Mouse (Mus musculus): Measurements from ENCODE around the gene 5730455P16Rik. TPM values are rescaled to one million over a fixed set of nuclear protein-coding genes. Genes with fewer than 3 reads are reported as not detected.
"Not testable (repeated sequence)": the region's sequence is repeated elsewhere in the genome, so short reads cannot be mapped to it uniquely, and the experiment has no call there.

The 5730455P16Rik gene
- total RNA-seq, 2 experiments from 2014 or later, result 24.3 to 28.6 TPM

DNA sequence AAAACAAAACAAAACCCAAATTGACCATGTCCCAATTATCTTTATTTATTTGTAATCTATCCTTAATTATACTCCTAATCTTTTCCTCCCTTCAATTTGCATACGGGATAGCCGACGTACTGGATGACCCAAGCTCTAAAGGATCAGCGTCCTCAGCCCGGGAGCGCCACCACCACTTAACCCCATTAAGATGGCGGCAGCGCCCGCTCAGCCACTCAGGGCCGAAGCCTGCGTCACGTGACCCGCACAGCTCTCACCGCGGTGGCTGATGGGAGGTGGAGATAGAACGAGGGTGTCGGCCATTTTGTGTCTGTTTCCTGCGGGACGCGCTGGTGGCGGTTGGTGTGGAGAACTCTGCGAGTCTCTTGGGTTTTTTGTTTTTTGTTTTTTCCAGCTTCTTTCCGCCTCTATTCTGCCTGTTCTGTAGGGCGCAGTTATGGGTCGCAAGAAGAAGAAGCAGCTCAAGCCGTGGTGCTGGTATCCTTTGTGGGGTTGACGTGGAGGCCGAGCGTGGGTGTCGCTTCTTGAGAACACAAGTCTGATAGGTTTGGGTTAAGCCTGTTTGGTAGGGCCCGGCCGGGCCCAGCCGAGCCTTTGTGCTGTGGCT lies 5.3 kb upstream of the 5730455P16Rik start, which contains the start of gene Zfp207:
Zfp207 (plus strand) TSS at position 261 of the 607 bp plus-strand sequence.
- intact Hi-C loops (cut with DNase I; ENCODE audit: low total_unique reads), result no loop called here

DNA sequence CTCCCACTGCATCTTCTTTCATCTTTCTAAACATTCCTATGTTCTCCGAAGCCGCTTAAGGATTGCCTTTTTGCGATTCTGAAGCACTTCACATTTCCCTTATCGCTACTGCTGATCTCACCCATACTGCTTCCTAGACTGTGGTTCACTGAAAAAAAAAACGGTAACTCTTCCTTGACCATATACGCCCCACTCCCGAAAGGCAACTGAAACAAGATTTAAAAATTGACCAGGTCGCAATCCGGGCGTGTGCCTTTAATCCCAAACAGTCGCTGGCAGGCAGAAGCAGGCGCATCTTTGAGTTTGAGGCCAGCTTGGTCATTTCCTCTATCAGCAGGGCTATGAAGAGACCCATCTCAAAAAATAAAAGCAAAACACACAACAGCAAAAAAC lies 4.8 kb upstream of the 5730455P16Rik start:
- intact Hi-C loops (cut with DNase I; ENCODE audit: low total_unique reads), result no loop called here

More for the DNA sequence above, 5.3 kb upstream of the 5730455P16Rik start, which contains the start of gene Zfp207:
- peak; percentile 99 for DNase-seq

DNA sequence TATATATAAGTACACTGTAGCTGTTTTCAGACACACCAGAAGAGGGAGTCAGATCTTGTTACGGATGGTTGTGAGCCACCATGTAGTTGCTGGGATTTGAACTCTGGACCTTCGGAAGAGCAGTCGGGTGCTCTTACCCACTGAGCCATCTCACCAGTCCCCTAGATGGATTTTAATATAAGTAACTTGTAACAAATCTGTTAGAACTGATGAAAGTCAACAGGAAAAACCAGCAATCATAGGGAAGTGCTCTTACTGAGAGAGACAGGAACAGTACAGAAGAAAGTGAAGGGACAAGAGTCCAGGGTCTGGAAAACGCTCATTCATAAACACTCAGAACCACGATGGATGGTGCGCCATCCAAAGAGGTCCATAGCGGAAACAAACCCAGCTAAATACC lies 1.4 kb upstream of the 5730455P16Rik start:
- intact Hi-C loops (cut with DNase I; ENCODE audit: low total_unique reads); DNase-seq: not testable (repeated sequence)

More for the DNA sequence above, 4.8 kb upstream of the 5730455P16Rik start:
- no peak for DNase-seq

DNA sequence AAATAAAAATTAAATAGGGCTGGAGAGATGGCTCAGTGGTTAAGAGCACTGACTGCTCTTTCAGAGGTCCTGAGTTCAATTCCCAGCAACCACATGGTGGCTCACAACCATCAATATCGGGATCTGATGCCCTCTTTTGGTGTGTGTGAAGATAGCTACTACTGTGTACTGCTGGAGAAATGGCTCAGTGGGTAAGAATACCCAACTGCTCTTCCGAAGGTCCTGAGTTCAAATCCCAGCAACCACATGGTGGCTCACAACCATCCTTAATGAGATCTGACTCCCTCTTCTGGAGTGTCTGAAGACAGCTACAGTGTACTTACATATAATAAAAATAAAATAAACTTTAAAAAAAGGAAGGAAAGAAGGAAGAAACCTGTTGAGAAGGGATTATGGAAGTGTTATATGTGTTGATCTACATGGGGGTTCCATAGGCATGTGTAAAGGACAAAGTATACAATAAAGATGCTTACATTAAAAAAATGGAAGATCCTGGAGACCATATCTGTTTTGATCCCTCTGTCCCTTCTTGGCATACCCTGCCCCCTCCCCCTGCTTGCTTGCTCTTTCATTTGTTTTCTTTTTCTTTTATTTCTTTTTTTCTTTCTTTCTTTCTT lies 726 bp upstream of the 5730455P16Rik start:
- DNase-seq; intact Hi-C loops (cut with DNase I; ENCODE audit: low total_unique reads): not testable (repeated sequence)

DNA sequence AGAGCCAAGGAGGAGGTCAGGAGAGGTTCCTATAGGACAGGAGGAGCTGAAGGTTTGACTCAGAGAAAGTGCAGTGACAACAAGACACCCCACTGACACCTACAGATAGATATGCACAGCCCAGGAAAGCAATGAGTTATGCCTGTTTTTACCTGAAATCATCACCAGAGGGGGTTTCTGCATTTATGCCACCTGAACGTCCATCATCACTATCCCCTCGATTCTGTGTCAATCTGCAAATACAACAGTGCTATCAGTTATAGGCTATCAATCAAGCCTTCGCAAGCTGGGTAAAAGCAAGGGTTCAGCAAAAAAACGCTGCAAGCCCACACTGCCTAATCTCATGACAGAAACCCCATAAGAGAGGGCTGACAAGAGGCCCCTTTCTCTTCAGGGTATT lies 1.2 kb downstream of the 5730455P16Rik start:
- DNase-seq, result no peak
- intact Hi-C loops (cut with DNase I; ENCODE audit: low total_unique reads), result no loop called here

DNA sequence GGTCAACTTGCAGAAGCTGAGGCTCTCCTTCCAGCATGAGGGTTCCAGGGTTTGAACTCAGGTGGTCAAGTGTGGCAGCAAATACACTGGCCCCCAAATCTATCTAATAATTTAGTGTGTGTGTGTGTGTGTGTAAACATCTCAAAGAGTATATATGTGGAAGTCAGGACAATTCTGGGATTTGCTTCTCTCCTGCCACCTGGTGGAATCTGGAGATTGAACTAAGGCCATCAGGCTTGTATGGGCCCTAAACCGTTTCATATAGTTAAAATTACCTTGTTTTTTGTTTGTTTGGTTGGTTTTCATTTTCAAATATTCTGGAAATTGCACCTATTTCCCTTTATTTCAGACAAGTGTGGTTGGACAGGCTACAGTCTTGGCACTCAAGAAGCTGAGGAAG lies 8.9 kb downstream of the 5730455P16Rik start:
- no peak for DNase-seq
- intact Hi-C loops (cut with DNase I; ENCODE audit: low total_unique reads), result no loop called here

DNA sequence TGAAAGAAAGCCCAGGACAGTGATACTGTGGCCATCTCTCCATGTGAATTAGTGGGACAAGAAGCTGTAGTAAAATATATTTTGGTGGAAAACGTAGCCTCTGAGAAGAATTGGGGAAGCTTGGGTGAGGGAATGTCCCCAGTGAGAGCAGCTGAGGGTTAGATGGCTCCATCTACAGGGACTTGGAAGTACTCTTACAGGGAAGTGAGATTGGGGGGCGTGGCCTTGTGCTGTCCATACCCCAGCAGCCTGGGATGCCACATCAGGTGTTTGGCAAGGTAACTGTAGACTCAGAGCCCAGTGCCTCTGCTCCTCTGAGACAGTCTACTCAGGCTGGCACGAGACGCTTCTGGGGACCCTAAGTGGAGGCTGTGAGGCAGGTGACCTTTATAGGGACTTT lies 23.0 kb downstream of the 5730455P16Rik start:
- DNase-seq, result peak; percentile 26
- intact Hi-C loops (cut with DNase I; ENCODE audit: low total_unique reads), result loop anchor here (5.0 kb wide), 1 partner anchor 68 kb away; no protein-coding TSS in a partner anchor

DNA sequence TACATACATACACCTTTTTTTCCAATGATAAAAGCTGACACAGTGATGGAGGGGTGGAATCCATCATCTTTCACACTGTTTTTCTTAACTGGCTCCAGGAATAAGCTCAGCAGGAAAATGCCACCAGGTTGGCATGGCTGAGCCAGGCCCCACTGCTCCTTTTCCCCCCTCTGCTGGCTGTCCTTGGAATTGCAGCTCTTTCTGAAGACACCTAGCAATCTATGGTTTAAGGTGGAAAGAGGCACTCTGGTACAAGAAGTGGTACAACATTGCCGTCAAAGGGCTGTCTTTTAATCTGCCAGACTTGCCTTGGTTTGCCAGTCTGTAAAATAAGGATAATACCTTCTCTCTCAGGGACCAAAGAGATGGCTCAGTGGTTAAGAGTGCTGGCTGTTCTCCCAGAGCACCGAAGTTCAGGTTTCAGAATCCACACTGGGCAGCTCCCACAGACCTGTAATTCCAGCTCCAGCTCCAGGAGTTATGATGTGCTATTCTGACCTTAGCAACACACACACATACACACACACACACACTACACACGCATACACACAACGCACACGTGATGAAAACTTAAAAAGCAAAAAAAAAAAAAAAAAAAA lies 25.9 kb downstream of the 5730455P16Rik start:
- DNase-seq, result peak; percentile 78
- intact Hi-C loops (cut with DNase I; ENCODE audit: low total_unique reads), result loop anchor here (5.0 kb wide), 1 partner anchor 65 kb away; no protein-coding TSS in a partner anchor

DNA sequence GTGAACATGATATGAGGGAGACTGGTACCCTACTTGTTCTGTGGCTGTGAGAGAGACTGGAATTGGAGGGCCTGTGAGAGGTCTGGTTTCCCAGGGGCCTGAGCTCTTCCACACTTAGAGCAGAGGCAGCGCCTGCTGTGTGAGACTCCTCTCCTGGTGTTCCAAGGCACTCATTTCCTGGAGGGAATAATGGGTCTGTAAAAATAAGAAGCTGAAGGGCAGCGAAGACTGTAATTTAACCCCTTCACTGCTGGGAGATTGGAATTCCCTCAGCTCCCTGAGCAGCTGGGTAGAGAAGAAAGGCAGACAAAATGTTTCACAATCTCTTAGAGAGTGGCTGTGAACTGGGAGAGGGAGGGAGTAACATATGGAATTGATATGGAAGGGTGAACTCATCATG lies 35.4 kb downstream of the 5730455P16Rik start:
- DNase-seq, result no peak
- intact Hi-C loops (cut with DNase I; ENCODE audit: low total_unique reads), result no loop called here

DNA sequence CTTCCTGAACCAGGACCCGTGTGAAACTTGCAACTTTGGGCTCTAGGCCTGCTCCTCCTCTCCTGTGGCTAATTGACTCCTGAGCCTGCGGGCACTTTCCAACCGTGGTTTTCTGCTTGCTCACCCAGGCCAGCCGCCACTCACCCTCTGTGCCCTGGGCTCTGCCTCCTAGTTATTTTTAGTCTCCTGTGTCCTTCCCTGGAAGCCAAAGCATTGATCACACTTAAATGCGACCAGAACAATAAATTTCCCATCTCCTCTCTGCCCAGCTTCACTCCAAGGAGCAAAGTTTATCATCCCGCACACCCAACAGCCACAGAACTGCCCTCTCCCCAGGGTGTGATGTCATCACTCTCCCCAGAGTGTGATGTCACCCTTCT lies 41.5 kb downstream of the 5730455P16Rik start:
- DNase-seq, result peak; percentile 25
- intact Hi-C loops (cut with DNase I; ENCODE audit: low total_unique reads), result no loop called here

DNA sequence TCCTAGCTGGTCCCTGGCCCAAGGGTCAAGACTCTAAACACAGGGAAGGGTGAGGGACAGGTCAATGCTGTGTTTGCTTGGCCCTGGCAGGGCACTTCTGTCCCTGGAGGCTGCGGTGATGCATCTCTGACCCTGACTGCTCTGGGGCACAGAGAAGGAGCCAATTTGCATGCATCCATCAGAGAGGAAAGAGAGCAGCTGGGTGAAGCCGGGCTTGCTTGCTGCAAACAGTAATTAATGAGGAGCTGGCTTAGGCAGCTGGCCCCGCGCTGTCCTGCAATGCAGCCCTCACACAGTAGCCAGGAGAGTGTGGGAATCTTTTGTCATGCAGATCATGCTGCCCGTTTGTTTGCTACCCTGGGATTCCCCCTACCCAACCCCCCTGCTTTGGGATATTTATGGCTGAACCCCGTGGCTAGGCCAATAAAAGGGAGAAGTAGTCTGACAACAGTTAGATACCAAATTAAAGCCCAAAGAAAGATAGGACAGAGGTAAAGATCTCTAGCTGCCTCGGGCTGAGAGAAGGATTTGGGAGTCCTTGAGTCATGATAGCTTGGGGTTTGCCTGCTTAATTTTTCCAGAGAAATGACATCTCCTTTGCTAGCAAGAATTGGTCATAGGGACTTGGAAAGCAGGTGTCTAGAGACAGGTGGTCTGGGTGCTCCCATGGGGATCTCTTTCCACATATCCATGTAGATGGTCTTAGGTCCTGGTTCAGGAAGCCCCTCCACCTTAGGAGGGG lies 42.1 kb downstream of the 5730455P16Rik start:
- DNase-seq, result no peak
- intact Hi-C loops (cut with DNase I; ENCODE audit: low total_unique reads), result no loop called here

DNA sequence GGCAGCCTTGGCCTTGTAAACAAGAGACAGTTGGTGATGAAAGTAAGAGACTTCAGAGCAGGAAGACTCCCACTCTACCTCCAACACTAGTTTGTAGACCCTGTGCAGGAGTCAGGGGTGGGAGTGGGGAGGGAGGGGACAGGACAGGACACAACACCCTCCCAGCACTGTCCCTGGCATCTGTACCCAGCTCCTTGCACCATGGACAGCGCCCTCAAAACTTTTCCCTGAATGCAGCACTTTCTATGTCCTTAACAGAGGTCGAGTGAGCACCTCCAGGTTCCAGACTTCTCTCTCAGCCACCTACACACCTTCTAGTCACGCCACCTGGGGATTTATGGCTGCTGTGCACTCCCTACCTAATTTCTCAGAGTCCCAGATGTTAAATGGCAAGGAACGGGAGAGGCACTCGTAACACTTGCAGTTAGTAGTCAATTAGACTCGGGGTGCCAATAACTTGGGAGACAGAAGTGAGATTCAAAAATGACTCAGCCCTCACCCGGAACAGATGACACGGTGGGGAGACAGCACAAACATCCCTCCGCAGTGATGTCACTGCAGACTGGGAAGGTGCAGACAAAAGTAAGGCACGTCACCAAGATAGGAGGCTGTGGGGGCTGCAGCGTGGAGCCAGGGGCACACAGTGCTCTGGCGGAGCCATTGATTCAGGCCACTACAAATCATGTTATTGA lies 45.0 kb downstream of the 5730455P16Rik start:
- DNase-seq, result no peak
- intact Hi-C loops (cut with DNase I; ENCODE audit: low total_unique reads), result no loop called here

DNA sequence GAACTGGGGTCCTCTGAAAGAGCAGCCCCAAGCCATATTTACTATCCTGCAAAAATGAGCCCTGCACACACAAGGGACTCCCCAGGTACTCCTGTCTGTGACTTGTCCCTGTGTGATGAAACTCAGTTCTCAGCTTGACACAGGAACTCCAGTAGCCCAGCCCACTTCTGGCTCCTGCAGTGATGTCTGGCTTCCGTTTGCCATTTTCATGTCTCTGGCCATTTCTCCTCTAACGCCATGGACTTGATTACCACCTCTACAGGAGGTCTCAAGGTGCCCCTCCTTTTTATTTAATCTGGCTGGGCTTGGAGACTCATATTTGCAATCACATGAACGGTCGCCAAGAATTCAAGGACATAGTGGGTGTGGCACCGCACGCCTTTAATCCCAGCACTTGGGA lies 53.2 kb downstream of the 5730455P16Rik start:
- DNase-seq, result no peak
- intact Hi-C loops (cut with DNase I; ENCODE audit: low total_unique reads), result no loop called here

DNA sequence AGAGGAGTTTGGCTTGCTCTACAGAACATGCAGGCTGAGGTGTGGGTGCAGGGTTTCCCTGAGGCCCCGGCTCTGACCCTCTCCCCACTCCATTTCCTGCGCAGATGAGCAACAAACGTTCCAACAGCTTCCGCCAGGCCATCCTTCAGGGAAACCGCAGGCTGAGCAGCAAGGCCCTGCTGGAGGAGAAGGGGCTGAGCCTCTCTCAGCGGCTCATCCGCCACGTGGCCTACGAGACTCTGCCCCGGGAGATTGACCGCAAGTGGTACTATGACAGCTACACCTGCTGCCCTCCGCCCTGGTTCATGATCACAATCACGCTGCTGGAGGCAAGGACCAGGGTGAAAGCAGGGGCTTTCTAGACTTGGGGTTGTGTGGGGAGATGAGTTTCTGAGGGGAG lies 54.6 kb downstream of the 5730455P16Rik start:
- intact Hi-C loops (cut with DNase I; ENCODE audit: low total_unique reads), result no loop called here
- DNase-seq, result no peak

DNA sequence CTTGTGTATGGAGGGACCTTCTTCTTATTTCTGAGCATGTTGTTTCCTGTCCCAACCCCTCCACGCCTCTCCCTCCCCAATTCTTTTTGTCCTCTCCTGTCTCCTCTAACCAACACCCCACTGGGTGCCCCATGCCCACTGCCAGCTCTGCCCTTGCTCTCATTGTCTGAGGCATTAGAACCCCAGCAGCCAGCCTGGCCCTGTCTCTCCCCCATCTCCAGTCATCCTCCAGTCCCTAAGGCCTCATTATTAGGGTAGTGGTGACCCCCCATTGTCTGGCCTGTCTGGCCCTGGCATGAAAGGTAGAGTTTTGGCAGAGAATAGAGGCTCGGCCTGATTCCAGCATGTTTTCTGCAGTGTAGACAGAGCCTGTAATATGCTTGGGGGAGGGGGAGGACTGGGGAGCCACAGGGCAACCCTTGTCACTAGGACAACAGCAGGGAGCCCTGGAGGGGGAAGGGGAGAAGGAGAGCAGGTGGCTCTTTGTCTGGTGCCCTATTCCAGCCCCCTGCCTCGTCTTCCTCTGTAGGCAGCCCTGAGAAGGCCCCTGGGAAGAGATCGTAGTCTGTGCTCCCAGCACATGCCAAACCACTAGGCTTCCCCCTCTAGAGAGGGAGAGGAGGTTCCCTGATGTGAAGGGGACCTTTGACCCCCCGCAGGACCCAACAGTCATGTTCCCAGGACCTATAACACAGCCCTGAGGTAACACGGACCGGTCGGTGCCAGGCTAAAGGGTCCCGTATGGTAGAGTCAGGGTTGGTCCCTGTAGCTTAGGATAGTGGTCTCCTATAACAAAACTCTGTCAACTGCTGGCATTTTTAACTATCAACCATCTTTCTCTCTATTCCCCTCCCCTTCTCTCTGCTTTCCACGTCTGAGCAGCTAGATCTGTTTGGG lies 61.8 kb downstream of the 5730455P16Rik start:
- DNase-seq, result no peak
- intact Hi-C loops (cut with DNase I; ENCODE audit: low total_unique reads), result no loop called here

DNA sequence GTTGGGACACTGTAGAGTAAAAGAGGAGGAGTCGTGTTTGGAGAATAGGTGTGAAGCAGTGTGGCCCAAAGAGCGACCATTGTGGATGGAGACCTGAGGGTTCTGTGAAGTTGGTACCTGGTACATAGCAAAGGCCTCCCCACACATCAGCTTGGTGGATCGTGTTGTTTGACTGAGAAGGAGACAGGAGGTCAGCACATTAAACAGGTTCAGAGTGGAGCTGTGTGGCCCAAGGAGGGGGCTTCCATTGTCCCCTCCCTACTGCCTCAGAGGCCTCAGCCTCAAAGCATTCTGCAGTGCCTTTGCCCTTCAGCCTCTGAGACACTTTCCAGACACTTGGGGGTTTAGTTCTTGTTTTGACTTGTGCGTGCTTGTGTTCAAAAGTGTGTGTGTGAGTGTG lies 63.9 kb downstream of the 5730455P16Rik start:
- intact Hi-C loops (cut with DNase I; ENCODE audit: low total_unique reads), result no loop called here

DNA sequence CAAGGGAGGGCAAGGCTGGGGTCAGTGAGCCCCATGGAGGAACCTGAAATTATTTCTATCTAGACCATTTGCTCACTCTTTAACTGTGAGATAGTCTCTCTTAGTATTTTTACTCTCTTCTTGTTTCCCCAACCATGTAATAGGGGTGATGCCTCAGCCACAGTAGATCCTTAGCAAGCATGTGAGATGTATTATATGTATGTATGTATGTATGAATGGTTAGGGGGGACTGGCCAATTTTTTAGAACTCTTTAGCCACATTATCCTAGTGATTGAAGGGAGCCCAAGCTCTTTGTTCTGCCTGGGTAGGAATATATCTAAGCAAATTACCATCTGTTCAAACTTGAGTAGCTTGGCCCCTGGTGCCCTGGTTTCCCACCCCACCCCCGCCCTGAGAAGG lies 64.4 kb downstream of the 5730455P16Rik start:
- intact Hi-C loops (cut with DNase I; ENCODE audit: low total_unique reads), result no loop called here
- DNase-seq, result no peak

More for the DNA sequence above, 63.9 kb downstream of the 5730455P16Rik start:
- no peak for DNase-seq

DNA sequence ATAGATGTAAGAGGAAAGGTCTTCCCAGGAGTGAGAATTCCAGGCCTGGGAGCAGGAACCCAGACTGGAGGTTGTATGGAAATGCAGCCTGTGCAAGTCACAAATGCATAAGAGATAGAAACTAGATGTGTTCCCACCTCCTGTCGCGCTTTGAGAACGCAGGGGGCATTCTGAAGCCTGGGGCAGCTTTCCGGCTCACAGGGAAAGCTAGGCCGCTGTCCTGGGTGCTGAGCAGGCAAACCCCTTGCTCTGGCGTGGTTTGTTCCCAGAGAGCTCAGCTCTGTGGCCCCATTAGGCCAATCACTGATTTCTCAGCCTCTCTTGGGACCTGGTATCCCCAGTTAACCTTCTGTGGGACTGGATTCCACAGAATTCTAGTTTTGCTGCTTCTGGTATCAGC lies 65.3 kb downstream of the 5730455P16Rik start:
- intact Hi-C loops (cut with DNase I; ENCODE audit: low total_unique reads), result no loop called here
- DNase-seq, result no peak

DNA sequence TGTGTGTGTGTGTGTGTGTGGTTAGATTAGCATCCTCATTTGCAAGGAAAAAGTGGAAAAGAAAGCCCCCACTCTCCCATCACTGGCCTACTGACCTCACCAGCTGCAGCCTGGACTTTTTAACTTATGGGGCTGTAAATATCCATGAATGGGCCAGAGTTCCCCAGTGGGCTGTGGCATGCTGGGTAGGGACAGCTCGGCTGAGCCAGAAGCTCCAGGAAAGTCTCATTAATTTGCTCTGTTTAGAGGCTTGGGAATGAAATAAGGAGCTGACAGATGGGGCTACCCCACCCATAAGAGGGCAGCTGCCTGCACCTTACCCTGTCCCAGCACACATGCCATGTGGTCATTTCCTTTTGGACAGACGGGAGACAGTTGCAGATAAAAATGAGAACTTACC lies 65.8 kb downstream of the 5730455P16Rik start:
- intact Hi-C loops (cut with DNase I; ENCODE audit: low total_unique reads), result no loop called here
- no peak for DNase-seq
